Mouse (Mus musculus) liver, embryonic 14.5 days (tissue): Measurements from ENCODE around the gene Relch.

ENCODE experiments used
- CTCF ChIP-seq: IDR thresholded peaks from 2 replicates; pipeline ENCODE4 v1.5.1; 2016; ENCODE audit warnings: antibody characterized with exemption, low read depth, control low read depth
- EP300 ChIP-seq: IDR thresholded peaks from 2 replicates; pipeline ENCODE4 v1.6.1; 2016; ENCODE audit warnings: antibody characterized with exemption, low read depth

DNA sequence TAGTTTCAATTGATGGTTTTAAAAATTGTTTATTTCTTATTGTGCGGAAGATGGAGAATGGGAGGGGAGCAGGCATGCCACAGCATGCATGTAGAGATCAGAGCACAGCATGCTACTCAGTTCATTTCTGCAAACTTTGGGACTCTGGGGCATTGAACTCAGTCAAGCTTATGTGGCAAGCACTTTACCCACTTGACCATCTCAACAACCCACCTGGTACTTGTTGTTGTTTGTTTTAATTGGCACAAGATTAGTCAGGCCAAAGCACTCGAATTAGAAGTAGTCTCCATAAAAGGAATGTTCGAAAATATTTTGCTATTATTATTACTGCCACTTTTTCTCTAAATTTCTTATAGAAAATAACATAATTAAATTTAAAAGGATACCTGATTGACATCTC is 19.6 kb upstream of the Relch start:
- TF ChIP-seq CTCF (no peak), EP300 (no peak)
